Mouse (Mus musculus): ENCODE results near the gene Lrit3.

DNA sequence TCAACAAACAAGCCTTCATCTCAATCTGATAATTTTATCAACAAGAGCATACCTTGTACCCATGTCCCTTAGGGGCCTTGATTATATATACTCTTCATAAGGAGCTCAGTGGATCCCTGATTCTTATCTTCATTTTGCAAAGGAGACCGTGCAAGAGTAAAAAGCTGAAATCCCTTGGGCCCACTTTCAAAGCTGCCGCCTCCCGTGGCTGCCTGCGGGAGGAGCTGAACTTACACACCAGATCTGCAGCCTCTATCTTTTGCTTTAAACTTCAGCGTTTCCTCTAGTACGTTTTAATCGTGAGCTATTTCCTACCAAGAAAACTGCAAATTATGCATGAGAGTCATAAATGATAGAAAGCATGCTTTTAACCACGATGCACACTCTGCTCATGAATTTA, 17.9 kb upstream of the Lrit3 start:
- TF ChIP-seq POLR2A (IDR thresholded peaks at IDR 0.05; ENCODE audit: insufficient read depth, low read depth, low read length) (no peak), CTCF (IDR thresholded peaks at IDR 0.05; ENCODE audit: insufficient read depth, low read depth, low read length) (no peak)

Measured in olfactory bulb, adult 2 months (tissue).